Mouse (Mus musculus): ENCODE measurements around the gene Nrp1. TPM values are rescaled to one million over a fixed set of nuclear protein-coding genes. Genes with fewer than 3 reads are reported as not detected.
A peak's percentile ranks its signal among the peaks of the same experiment; 100 is the strongest.

Gene Nrp1
- polyA plus RNA-seq, 1 experiment from 2014 or later, result 55.9 TPM

- H3K9ac ChIP-seq, result no peak overlapping the region
- peak; percentile 89 for ATAC-seq
- no peak overlapping the region for H3K4me2 ChIP-seq
- H3K9me3 ChIP-seq (replicated peaks), result no peaks in the 10 kb centered on the region
- no peak overlapping the region for H3K27ac ChIP-seq
- H3K36me3 ChIP-seq (ENCODE audit: poor library complexity, severe bottlenecking), result no peaks in the 10 kb centered on the region
- no peak overlapping the region for H3K4me3 ChIP-seq
- peaks cover 11% of the 10 kb centered on the region; the same call in 1 of the 2 replicates for H3K27me3 ChIP-seq
- peaks cover 19% of the 10 kb centered on the region for H3K4me1 ChIP-seq
- 49% methylated on average over 5 of the region's 5 CpGs for WGBS
Observed at GRCm38 (mm10) chr8:128491126-128492067, 133.0 kb downstream of the Nrp1 start.

GRCm38 (mm10) chr8:128493801-128494200 lies 135.4 kb downstream of the Nrp1 start:
- 87% methylated on average over 3 of the region's 3 CpGs for WGBS
- no peak overlapping the region for H3K27ac ChIP-seq
- no peak overlapping the region for H3K9ac ChIP-seq
- H3K4me3 ChIP-seq, result no peak overlapping the region
- no peaks in the 10 kb centered on the region for H3K36me3 ChIP-seq (ENCODE audit: poor library complexity, severe bottlenecking)
- H3K9me3 ChIP-seq (replicated peaks), result no peaks in the 10 kb centered on the region
- no peak overlapping the region for H3K4me2 ChIP-seq
- peaks cover 7% of the 10 kb centered on the region; the same call in 1 of the 2 replicates for H3K27me3 ChIP-seq
- ATAC-seq, result no peak
- H3K4me1 ChIP-seq, result peaks cover 8% of the 10 kb centered on the region; the same call in 1 of the 2 replicates

- Histone ChIP-seq H3K4me2 (no peak overlapping the region), H3K4me1 (peaks cover 8% of the 10 kb centered on the region; the same call in 1 of the 2 replicates), H3K4me3 (no peak overlapping the region), H3K27me3 (no peaks in the 10 kb centered on the region), H3K27ac (no peak overlapping the region), H3K9ac (no peak overlapping the region), H3K9me3 (replicated peaks) (no peaks in the 10 kb centered on the region), H3K36me3 (ENCODE audit: poor library complexity, severe bottlenecking) (peaks cover 15% of the 10 kb centered on the region)
- WGBS, result 82% methylated on average over 4 of the region's 4 CpGs
- ATAC-seq, result no peak
Observed at GRCm38 (mm10) chr8:128498836-128499235, 140.4 kb downstream of the Nrp1 start.

GRCm38 (mm10) chr8:128504136-128504829 lies 145.9 kb downstream of the Nrp1 start:
- Histone ChIP-seq H3K27ac (no peak overlapping the region), H3K4me2 (no peak overlapping the region), H3K27me3 (no peaks in the 10 kb centered on the region), H3K36me3 (ENCODE audit: poor library complexity, severe bottlenecking) (peaks cover 15% of the 10 kb centered on the region), H3K4me3 (no peak overlapping the region), H3K4me1 (peaks cover 10% of the 10 kb centered on the region; the same call in 1 of the 2 replicates), H3K9ac (no peak overlapping the region), H3K9me3 (replicated peaks) (no peaks in the 10 kb centered on the region)
- WGBS, result 68% methylated on average over 5 of the region's 5 CpGs
- ATAC-seq, result no peak

GRCm38 (mm10) chr8:128505866-128506265 lies 147.5 kb downstream of the Nrp1 start:
- Histone ChIP-seq H3K4me2 (no peak overlapping the region), H3K4me3 (no peak overlapping the region), H3K27ac (no peak overlapping the region), H3K9ac (no peak overlapping the region), H3K9me3 (replicated peaks) (no peaks in the 10 kb centered on the region), H3K36me3 (ENCODE audit: poor library complexity, severe bottlenecking) (peaks cover 12% of the 10 kb centered on the region; the same call in 1 of the 2 replicates), H3K27me3 (no peaks in the 10 kb centered on the region), H3K4me1 (peaks cover 10% of the 10 kb centered on the region; the same call in 1 of the 2 replicates)
- ATAC-seq, result no peak

- no peaks in the 10 kb centered on the region for H3K9me3 ChIP-seq (replicated peaks)
- no peak overlapping the region for H3K4me3 ChIP-seq
- H3K4me1 ChIP-seq, result peaks cover 10% of the 10 kb centered on the region; the same call in 1 of the 2 replicates
- H3K36me3 ChIP-seq (ENCODE audit: poor library complexity, severe bottlenecking), result no peaks in the 10 kb centered on the region
- H3K9ac ChIP-seq, result no peak overlapping the region
- ATAC-seq, result peak; percentile 78
- no peak overlapping the region for H3K27ac ChIP-seq
- no peaks in the 10 kb centered on the region for H3K27me3 ChIP-seq
- no peak overlapping the region for H3K4me2 ChIP-seq
Observed at GRCm38 (mm10) chr8:128508723-128509122, 150.3 kb downstream of the Nrp1 start.

GRCm38 (mm10) chr8:128511021-128511420 lies 152.6 kb downstream of the Nrp1 start:
- no peak overlapping the region for H3K4me3 ChIP-seq
- H3K27ac ChIP-seq, result no peak overlapping the region
- no peak for ATAC-seq
- no peaks in the 10 kb centered on the region for H3K36me3 ChIP-seq (ENCODE audit: poor library complexity, severe bottlenecking)
- H3K27me3 ChIP-seq, result no peaks in the 10 kb centered on the region
- H3K4me2 ChIP-seq, result no peak overlapping the region
- no peaks in the 10 kb centered on the region for H3K9me3 ChIP-seq (replicated peaks)
- H3K4me1 ChIP-seq, result peaks cover 10% of the 10 kb centered on the region; the same call in 1 of the 2 replicates
- H3K9ac ChIP-seq, result no peak overlapping the region

- ATAC-seq, result no peak
Observed at GRCm38 (mm10) chr8:128511732-128512131, 153.3 kb downstream of the Nrp1 start.

GRCm38 (mm10) chr8:128516846-128517446 lies 158.5 kb downstream of the Nrp1 start:
- Histone ChIP-seq H3K4me1 (no peaks in the 10 kb centered on the region), H3K9ac (no peak overlapping the region), H3K27me3 (no peaks in the 10 kb centered on the region), H3K27ac (no peak overlapping the region), H3K4me3 (no peak overlapping the region), H3K36me3 (ENCODE audit: poor library complexity, severe bottlenecking) (no peaks in the 10 kb centered on the region), H3K4me2 (no peak overlapping the region), H3K9me3 (replicated peaks) (no peaks in the 10 kb centered on the region)
- ATAC-seq, result no peak
- 92% methylated on average over 3 of the region's 3 CpGs for WGBS

More at GRCm38 (mm10) chr8:128511732-128512131, 153.3 kb downstream of the Nrp1 start:
- no peaks in the 10 kb centered on the region for H3K27me3 ChIP-seq
- no peak overlapping the region for H3K27ac ChIP-seq
- H3K36me3 ChIP-seq (ENCODE audit: poor library complexity, severe bottlenecking), result no peaks in the 10 kb centered on the region
- no peak overlapping the region for H3K4me3 ChIP-seq
- no peaks in the 10 kb centered on the region for H3K9me3 ChIP-seq (replicated peaks)
- H3K4me1 ChIP-seq, result peaks cover 10% of the 10 kb centered on the region; the same call in 1 of the 2 replicates
- no peak overlapping the region for H3K9ac ChIP-seq
- 85% methylated on average over 1 of the region's 1 CpGs for WGBS
- no peak overlapping the region for H3K4me2 ChIP-seq

- Histone ChIP-seq H3K27ac (no peak overlapping the region), H3K4me2 (no peak overlapping the region), H3K27me3 (no peaks in the 10 kb centered on the region), H3K9me3 (replicated peaks) (no peaks in the 10 kb centered on the region), H3K4me1 (no peaks in the 10 kb centered on the region), H3K4me3 (no peak overlapping the region), H3K9ac (no peak overlapping the region), H3K36me3 (ENCODE audit: poor library complexity, severe bottlenecking) (no peaks in the 10 kb centered on the region)
- no peak for ATAC-seq
- 73% methylated on average over 4 of the region's 4 CpGs for WGBS
Observed at GRCm38 (mm10) chr8:128517546-128518102, 159.2 kb downstream of the Nrp1 start.

GRCm38 (mm10) chr8:128519366-128519765 lies 161.0 kb downstream of the Nrp1 start:
- Histone ChIP-seq H3K9ac (no peak overlapping the region), H3K27ac (no peak overlapping the region), H3K9me3 (replicated peaks) (no peaks in the 10 kb centered on the region), H3K4me2 (no peak overlapping the region), H3K27me3 (no peaks in the 10 kb centered on the region), H3K36me3 (ENCODE audit: poor library complexity, severe bottlenecking) (no peaks in the 10 kb centered on the region), H3K4me3 (no peak overlapping the region), H3K4me1 (no peaks in the 10 kb centered on the region)
- no peak for ATAC-seq
- 83% methylated on average over 1 of the region's 1 CpGs for WGBS

Measured in forebrain, embryonic 13.5 days (tissue).